Mouse (Mus musculus): ENCODE measurements around the gene Calhm1.
"Not testable (repeated sequence)": the region's sequence is repeated elsewhere in the genome, so short reads cannot be mapped to it uniquely, and the experiment has no call there.

The Calhm1 gene

DNA sequence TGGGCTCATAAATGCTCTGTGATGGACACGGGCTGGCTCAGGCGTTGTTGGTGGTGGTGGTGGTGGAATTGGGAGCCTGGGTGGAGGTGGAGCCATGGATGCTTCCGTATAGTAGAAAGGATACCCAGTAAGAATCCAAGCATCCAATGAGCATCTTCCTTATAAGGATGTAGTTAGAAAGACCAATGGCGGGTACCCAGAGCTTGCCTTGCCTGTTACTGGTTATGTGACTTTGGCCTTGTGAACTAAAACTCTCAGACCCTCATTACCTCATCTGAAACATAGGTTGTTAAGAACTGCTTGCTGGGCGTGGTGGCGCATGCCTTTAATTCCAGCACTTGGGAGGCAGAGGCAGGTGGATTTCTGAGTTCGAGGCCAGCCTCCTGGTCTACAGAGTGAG is 9.7 kb upstream of the Calhm1 start:
- DNase-seq (ENCODE audit: low read depth in 1 of 2, low spot score in 2 of 2): no peak

DNA sequence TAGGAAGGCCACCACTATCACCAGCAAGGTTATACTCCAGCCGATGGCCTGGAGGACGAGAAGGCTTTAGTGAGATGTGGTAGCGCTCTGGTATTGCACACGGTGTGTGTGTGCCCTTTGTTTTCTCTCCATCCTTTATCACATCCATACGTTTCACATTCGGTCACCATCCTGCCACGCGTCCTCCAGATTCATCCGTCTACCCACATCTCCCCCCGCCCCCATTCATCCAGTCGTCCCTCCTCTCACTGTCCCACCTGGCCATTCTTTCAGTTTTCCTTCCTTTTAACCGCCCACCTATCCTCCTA is 8.0 kb upstream of the Calhm1 start:
- no peak for DNase-seq (ENCODE audit: low read depth in 1 of 2, low spot score in 2 of 2)

DNA sequence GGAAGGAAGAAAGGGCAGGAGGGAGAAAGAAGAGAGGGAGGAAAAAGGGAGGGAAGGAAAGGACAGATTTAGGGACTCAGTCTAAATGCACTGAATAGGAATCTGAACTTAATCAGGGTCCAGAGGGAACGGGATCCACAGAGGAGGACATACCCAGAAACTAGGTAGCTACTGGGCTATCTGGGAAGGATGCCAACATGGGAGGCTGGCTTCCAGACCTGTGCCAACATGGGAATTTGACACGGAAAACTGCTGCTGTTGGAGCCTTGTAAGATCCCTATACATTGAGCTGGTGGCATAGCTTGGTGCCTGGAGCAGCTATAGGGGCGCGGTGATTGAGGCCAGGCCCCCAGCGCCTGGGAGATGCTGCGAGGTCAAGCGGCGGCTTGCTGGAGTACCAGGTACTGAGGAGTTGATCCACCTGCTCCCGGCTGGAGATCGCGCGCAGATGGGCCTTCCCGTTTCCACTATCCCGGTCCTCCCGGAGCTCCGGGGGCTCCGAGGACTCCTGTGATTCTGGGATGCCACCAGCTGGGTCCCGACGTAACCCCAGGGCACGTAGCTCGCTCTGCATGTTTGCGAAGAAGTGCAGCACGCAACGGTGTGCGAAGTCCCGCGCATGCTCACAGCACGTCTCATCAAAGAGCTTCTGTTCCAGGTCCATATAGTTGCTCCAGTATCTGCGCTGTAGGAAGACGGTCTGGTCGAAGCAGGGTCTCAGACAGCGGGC is 7.4 kb upstream of the Calhm1 start:
- DNase-seq (ENCODE audit: low read depth in 1 of 2, low spot score in 2 of 2): no peak

DNA sequence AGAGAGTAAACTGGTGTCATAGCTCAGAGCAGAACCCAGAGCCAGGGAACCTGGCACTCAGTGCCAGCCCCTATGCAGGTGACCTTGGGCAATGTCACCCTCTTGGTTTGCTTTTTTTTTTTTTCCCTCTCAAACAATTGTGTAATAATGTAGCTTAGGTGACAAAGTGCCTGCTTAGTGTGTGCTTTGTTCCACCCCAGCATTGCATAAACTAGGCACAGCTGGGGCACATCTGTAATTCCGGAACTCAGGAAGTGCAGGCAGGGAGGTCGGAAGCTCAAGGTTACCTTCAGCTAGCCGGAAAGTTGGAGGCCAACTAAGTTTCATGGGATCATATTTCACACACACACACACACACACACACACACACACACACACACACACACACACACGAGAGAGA is 5.8 kb upstream of the Calhm1 start:
- DNase-seq (ENCODE audit: low read depth in 1 of 2, low spot score in 2 of 2): no peak

DNA sequence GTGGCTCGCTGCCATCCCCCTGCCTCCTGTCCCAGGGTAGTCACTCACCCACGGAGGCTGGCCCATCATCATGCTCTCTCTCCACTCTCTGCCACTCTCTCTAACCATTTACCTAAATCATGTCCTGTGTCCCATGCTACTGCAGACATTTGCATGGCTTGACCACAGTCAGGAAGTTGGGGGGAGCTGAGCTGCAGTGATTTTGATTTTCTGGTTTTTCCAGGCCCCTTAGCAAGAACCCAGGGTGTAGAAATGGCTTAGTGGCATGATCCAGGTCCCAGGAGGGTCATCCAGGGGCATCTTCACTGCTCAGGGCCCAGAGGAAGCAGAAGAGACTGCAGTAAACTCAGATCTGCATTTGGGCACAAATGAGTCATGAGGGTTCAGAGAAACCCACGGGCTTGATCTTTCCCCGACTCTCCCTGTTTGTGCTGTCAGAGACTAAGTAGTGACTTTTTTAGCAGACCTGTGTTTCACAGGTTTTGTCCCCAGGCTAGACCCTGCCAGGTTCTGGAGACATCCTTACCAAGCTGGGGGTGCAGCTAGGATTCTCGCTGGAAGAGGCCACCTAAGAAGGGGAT is 4.3 kb upstream of the Calhm1 start:
- DNase-seq (ENCODE audit: low read depth in 1 of 2, low spot score in 2 of 2): no peak

DNA sequence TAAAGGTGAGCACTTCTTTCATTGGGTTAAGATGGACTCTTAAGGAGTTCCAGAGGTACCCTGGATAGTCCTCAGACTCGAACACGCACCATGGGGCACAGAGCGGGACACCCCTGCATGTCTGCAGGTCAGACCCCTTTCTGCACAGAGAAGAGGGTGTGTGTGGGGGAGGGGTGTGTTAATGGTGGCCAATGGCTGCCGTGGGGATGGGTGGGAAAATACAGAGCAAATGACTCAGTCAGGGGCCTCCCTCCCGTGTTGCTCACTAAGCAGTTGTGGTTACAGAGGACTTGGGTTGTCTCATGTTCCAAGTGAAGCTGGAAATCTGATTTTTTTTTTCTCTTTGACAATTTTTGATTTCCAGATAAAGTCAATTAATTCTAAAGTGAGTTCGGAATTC is 1.6 kb downstream of the Calhm1 start:
- no peak for DNase-seq (ENCODE audit: low read depth in 1 of 2, low spot score in 2 of 2)

DNA sequence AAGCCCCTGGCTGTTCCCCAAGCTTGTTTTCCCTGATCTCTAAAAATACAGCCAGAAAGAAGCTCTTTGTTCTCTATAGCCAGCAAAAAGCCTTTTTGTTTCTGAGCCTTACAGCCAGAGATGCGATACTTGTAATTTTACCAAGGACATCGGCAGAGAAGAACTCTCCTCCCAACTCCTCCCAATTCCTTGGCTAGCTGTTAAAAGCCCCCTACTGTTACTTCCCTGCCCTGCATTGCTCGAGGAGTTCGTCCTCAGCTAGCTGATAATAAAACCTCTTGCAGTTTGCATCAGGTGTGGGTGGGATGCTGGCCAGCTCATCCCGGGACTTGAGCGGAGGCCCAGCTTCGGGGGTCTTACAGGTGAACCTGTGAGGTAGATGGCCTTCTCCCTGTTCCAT is 4.4 kb downstream of the Calhm1 start:
- DNase-seq (ENCODE audit: low read depth in 1 of 2, low spot score in 2 of 2): not testable (repeated sequence)

DNA sequence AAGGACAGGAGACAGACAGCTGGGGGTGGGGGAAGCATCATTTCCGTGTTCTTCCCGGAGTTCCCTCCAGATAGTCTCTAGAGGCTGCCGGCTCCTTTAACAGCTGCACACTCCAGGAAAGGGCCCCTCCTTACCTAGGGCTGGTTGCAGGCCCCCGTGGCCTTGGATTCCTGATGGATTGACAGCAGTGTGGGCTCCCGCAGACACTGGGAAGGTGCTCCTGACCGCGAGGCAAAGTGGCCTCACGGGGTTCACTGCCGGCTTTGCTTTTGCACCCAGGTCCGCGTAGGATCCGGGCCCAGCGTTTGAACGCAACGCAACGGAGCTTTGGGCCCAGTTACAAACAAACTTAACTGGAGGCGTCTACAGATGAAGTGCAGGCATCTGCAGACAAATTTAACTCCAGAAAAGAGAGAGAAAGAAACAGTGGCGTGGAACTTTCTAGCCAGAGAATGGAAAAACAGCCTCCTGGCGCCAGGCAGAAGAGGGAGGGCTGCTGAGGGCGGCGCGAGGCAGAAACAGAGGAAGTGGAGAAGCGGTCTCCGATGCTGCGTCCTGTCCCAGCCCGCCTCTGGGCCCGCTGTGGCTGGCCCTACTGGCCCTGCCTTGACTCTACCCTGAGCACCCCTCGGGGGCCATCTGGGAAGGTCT is 6.2 kb downstream of the Calhm1 start, which contains the start of gene Calhm2:
Gene Calhm2 (minus strand): TSS at position 524 of the 651 bp plus-strand sequence.
- peak in 1 of 2 experiments; percentile 22 for DNase-seq (ENCODE audit: low read depth in 1 of 2, low spot score in 2 of 2)

DNA sequence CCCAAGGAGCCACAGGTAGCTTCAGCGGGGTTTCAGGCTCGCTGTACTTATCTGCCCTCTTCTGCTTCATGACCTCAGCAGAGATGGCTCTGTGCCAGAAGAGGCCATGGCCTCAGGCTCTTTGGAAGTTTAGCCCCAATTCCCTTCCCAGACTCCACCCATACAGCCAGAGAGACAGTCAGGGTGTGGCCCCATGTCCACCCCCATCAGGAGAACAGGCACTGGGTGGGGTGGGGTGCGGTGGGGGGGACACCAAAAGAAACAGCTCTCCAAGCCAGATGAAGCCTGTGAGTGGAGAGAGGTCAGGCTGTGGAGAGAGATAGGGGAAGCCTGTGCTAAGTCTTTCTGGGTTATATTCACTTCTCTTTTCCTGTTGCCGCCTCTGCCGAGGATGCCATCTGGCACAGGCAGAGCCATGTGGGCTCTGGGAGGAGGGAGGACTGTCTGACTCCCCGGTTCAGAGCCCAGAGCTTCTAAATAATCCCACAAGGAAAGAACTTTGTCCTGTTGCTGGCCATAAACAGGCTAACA is 6.9 kb downstream of the Calhm1 start:
- DNase-seq (ENCODE audit: low read depth in 1 of 2, low spot score in 2 of 2): peak; percentile 23 to 27

DNA sequence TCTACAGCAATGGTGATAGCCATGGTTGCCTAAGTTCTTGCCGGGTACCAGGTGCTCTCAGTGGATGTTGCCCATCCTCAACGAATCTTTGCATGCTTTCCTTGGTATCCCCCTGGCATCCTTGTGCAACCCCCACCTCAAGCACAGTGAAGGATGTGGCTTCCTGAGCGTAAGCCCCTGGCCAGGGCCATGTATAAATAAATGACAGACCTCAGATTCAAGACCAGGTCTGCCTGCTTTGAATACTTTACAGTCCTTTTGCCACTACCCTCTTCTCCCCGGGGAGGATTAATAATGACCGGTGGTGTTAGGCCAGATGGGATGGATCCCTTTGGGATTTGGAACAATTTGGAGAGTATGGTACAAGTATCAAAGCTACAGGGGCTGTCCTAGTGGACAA is 7.9 kb downstream of the Calhm1 start:
- DNase-seq (ENCODE audit: low read depth in 1 of 2, low spot score in 2 of 2): no peak

DNA sequence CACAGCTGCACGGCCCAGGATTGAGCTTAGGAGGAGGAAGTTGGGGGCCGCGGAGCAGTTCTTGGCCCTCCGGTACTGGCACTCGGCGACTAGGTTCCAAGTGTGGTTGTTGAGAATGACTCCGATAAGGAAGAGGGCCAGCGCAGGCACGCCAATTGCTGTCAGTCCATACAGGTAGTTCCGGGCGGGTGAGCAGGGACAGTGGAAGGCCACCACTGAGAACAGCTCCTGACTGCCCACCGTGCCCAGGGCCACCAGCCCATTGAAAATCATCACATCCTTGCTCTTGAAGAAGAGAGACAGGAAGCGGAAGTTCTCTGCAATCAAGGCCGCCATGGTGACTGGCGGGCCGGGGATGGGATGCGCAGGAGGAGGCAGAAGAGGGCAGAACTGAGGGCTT is 8.5 kb downstream of the Calhm1 start:
- no peak for DNase-seq (ENCODE audit: low read depth in 1 of 2, low spot score in 2 of 2)

DNA sequence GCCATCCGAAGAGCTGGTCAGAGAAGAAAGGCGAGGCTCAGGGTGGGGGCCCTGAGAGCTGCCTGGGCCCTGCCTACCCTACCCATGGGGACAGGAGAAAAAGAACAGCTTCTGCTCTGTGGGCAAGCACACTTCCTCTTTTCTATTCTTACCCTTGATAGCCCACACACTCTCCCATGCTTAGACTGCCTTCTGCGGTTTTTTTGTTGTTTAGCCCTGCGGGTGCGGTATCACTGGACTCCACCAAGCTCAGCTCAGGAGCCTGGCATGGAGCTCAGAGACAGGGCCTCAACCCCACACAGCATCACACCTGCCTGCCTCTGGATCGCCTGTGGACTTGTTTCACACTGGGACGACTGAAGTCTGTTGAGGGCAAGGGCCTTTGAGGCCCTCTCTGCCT is 10.9 kb downstream of the Calhm1 start:
- DNase-seq (ENCODE audit: low read depth in 1 of 2, low spot score in 2 of 2): peak; percentile 35 to 57

DNA sequence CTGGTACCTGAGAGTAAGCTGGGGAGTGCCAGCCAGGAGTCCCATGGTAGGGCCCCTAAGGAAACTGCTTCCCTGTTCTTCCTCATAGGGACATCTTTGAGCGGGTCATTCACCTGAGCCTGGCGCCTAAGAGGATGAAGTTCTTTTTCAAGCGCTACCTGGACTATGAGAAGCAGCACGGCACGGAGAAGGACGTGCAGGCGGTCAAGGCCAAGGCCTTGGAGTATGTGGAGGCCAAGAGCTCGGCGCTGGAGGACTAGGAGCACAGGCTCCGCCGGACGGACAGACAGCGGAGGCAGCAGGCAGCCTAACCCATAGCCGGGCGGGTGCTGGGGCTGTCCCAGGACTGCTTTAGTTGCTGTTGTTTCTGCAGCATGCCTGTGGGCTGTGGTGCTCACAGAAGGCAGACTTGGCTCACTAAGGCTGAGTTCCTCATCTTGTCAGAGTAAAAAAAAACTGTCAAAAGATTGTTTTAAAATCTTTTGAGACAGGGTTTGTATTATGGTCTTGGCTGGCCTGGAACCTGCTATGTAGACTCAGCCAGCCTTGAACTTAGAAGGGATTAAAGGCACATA is 13.4 kb downstream of the Calhm1 start:
- no peak for DNase-seq (ENCODE audit: low read depth in 1 of 2, low spot score in 2 of 2)

DNA sequence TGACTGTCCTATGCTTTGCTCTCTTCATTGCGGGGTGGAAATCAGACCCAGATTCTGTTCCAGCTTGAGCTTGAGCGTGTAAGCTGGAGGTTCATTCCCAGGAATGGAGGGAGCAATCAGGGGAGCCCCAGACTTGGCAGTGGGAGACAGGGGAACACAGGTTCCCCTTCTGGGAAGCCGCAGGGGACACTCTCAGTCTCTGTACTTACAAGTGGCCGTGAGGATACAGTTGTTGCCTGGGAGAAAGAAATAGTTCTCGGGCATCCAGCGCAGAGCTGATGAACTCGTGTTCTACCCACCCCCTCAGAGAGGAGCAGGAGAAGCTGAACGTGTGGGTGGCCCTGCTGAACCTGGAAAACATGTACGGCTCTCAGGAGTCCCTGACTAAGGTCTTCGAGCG is 15.2 kb downstream of the Calhm1 start:
- no peak for DNase-seq (ENCODE audit: low read depth in 1 of 2, low spot score in 2 of 2)

DNA sequence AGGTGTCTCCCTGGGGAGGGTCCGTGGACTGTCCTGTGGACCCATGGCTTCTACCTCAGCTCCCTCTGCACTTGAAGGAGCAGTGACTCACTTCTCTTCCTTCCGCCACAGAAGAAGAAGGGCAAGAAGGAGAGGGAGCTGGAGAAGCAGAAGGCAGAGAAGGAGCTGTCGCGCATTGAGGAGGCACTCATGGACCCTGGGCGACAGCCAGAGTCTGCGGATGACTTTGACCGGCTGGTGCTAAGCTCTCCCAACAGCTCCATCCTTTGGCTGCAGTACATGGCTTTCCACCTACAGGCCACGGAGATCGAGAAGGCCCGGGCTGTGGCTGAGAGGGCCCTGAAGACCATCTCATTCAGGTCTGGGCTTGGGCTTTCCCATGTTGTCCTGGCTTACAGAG is 15.9 kb downstream of the Calhm1 start:
- DNase-seq (ENCODE audit: low read depth in 1 of 2, low spot score in 2 of 2): no peak

DNA sequence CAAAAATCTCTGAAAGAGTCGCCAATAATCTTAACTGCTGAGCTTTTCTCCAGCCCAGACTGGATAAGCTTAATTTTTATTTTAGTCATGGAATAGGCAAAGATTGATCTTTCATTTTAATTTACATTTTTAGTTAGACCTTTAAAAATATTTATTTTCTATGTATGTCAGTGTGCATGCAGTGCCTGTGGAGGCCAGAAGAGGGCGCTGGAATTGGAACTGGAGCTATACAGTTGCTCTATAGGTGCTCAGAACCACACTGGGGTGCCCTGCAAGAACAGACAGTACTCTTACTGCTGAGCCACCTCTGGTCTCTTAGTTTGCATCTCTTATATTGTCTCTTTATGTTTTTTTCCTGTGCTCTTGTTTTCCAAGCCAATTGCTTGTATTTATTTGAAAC is 21.3 kb downstream of the Calhm1 start:
- DNase-seq (ENCODE audit: low read depth in 1 of 2, low spot score in 2 of 2): peak in 1 of 2 experiments; percentile 28

DNA sequence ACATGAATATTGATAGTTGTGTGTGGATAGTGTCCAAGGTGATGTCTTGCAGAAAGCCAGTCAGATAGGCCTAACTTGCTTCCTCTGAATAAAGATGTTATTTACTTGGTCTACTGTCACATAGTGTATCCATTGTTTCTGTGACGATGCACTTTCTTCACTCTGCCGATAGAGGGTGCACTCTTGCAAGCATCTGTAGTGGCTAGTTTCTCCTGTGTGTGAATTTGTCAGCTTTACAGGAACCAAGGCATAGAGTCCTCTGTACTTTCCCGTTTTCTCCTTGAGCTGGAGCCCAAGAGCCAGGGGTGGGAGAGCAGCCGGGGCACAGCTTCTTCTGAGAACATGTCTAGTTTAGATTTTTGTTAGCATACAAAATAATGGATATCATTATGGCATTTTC is 23.0 kb downstream of the Calhm1 start:
- DNase-seq (ENCODE audit: low read depth in 1 of 2, low spot score in 2 of 2): no peak

DNA sequence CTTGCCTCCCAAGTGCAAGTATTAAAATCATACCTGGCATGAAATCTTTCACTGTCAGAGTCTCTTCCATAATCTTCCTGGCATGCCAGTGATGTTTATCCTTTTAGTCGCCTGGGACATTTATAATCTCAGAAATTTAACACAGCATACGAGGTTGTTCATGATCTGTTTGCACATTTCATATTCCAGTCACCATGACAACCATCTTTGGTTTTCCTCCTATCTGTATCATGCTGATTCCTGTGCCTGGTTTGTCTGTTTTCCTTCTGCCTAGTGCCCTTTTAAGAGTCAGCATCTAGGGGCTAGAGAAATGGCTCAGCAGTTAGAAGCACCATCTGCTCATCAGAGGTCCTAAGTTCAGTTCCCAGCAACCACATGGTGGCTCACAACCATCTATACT is 25.4 kb downstream of the Calhm1 start:
- no peak for DNase-seq (ENCODE audit: low read depth in 1 of 2, low spot score in 2 of 2)

DNA sequence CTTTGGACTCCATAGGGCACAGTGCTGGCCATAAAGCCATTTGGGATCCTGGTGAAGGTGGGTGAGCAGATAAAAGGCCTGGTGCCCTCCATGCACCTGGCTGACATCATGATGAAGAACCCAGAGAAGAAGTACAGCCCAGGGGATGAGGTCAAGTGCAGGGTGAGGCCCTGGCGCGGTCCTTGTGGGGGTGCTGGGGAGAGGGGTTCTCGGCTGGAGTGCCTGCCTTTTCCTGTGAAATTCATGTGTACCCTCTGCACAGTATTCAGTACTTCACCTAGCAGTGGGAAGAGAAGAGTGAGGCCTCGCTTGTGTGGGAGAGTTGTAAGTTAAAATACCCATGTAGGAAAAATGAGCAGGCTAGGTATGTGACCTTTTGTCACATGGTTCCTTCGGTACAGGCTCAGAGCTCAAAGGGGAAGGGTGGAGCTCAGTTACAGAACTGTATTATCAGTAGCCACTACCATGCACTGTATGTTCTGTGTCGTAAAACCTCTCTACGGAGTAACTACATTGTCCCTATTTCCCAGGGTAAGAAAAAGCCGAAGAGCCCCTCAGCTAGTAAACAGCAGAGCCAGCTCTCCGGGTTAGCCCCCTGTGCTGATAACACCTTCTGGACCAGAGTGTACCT is 39.3 kb downstream of the Calhm1 start:
- no peak for DNase-seq (ENCODE audit: low read depth in 1 of 2, low spot score in 2 of 2)

DNA sequence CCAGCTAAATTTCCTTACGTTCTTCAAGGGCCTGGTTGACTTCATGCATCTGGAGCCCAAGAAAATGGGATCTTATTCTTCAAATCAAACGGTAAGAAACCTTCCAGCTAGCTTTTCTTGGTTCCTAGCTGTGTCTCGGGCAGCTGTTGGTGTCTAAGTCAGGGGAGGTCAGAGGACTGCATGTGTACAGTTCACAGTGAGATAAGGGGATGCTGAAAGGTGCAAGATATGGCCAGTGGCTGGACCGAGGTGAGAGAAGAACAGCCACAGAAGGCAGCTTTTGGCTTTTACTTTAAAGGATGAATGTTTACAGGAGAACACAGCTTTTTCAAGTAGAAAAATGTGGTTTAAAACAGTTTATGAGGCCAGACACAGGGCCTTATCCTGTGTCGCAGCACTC is 43.0 kb downstream of the Calhm1 start:
- no peak for DNase-seq (ENCODE audit: low read depth in 1 of 2, low spot score in 2 of 2)
